Mouse (Mus musculus): ENCODE results near the gene Krtcap2.

GRCm38 (mm10) chr3:89295685-89296230 lies 50.0 kb downstream of the Krtcap2 start:
- TF ChIP-seq EP300 (IDR thresholded peaks at IDR 0.05) (no peak), CTCF (IDR thresholded peaks at IDR 0.05) (no peak)
